Mouse (Mus musculus): ENCODE measurements around the gene Cars2. TPM values are rescaled to one million over a fixed set of nuclear protein-coding genes. Genes with fewer than 3 reads are reported as not detected.
"Not testable (repeated sequence)": the region's sequence is repeated elsewhere in the genome, so short reads cannot be mapped to it uniquely, and the experiment has no call there.

The Cars2 gene
- polyA plus RNA-seq, 1 experiment from 2014 or later, result 22.6 TPM

DNA sequence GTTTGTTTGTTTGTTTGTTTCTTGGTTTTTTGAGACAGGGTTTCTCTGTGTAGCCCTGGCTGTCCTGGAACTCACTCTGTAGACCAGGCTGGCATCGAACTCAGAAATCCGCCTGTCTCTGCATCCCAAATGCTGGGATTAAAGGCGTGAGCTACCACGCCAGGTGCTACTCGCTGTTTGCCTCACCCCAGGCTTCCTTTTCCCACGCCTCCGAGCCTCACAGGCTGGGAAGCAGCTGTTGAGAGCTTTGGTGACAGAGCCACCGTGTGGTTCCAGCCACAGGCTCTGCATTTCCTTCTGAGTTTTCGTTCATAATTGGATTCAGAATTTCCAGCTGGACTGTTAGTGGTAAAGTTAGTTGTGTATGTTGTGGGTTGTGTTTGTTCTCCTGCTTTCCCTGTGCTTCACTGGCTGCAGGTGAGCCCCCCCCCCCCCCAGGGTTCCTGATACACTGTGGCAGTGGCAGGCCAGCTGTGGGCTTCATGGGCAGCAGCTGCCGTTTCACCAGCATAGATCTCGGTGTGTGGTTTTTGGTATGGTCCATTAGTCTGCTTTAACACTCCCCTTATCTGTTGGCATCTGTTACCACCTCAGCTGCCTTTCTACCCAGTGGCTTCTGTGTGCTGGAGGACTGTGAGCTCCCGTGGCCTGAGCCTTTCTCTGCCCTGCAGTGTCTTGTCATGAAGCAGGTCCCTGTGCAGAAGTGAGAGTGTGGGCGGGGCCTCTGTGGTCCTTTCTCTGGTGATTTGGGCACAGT, 46.9 kb downstream of the Cars2 start:
- no peak overlapping the region for H3K9ac ChIP-seq
- WGBS, result 85% methylated on average over 13 of the region's 13 CpGs
- H3K36me3 ChIP-seq (ENCODE audit: poor library complexity, severe bottlenecking), result peaks cover 64% of the 10 kb centered on the region
- H3K27ac ChIP-seq, result no peak overlapping the region
- no peak for ATAC-seq
- H3K4me2 ChIP-seq, result no peak overlapping the region
- H3K4me1 ChIP-seq, result peaks cover 12% of the 10 kb centered on the region
- H3K27me3 ChIP-seq, result no peaks in the 10 kb centered on the region
- no peak overlapping the region for H3K4me3 ChIP-seq
- H3K9me3 ChIP-seq (replicated peaks), result no peaks in the 10 kb centered on the region

DNA sequence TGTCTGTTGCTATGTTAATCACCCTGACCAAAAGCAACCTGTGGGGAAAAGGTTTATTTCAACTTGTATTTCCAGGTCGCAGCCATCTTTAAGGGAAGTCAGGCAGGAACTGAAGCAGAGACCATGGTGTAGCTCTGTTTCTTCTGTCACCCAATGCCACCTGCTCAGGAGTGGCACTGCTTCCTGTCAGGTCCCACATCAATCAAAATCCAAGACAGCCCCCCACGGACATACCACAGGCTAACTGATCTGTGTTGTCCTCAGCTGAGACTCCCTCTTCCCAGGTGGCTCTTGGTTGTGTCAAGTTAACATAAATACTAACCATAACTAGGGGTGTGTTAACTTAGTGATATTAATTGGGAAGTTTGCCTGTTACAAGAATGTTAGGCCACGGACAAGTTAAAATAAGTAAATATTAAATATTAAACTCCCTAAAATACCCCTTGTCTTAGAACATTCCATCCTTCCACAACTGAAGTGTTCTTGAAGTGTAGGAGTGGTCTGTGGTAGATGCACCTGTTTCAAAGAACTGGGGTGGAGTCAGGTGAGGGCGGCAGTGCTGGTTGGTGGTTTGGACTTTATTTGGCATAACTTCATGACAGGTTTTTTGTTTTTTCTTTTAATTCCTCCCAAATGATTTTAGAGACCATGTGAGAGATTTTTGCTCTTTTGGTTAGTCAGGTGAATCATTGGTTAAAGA, 51.6 kb downstream of the Cars2 start:
- peaks cover 14% of the 10 kb centered on the region for H3K27me3 ChIP-seq
- no peak overlapping the region for H3K27ac ChIP-seq
- no peaks in the 10 kb centered on the region for H3K9me3 ChIP-seq (replicated peaks)
- no peak overlapping the region; the same call in 1 of the 2 replicates for H3K4me2 ChIP-seq
- ATAC-seq, result no peak
- 96% methylated on average over 4 of the region's 4 CpGs for WGBS
- peaks cover 17% of the 10 kb centered on the region for H3K36me3 ChIP-seq (ENCODE audit: poor library complexity, severe bottlenecking)
- peaks cover 27% of the 10 kb centered on the region for H3K4me1 ChIP-seq
- H3K4me3 ChIP-seq, result no peak overlapping the region; the same call in 1 of the 2 replicates
- H3K9ac ChIP-seq, result no peak overlapping the region

GRCm38 (mm10) chr8:11498281-11498680, 52.3 kb downstream of the Cars2 start:
- H3K4me1 ChIP-seq, result peaks cover 27% of the 10 kb centered on the region
- no peaks in the 10 kb centered on the region for H3K9me3 ChIP-seq (replicated peaks)
- ATAC-seq, result no peak
- peak overlapping the region; percentile 93 for H3K4me3 ChIP-seq
- peak overlapping the region; percentile 88 for H3K9ac ChIP-seq
- 79% methylated on average over 12 of the region's 12 CpGs for WGBS
- H3K4me2 ChIP-seq, result peak overlapping the region; percentile 80
- H3K27me3 ChIP-seq, result peaks cover 14% of the 10 kb centered on the region
- peaks cover 11% of the 10 kb centered on the region for H3K36me3 ChIP-seq (ENCODE audit: poor library complexity, severe bottlenecking)
- H3K27ac ChIP-seq, result no peak overlapping the region

- Histone ChIP-seq H3K4me1 (peaks cover 27% of the 10 kb centered on the region), H3K9me3 (replicated peaks) (no peaks in the 10 kb centered on the region), H3K4me2 (peak within 1 kb of the TSS; percentile 80), H3K4me3 (peak within 1 kb of the TSS; percentile 93), H3K27ac (peak within 1 kb of the TSS; percentile 82), H3K36me3 (ENCODE audit: poor library complexity, severe bottlenecking) (peaks cover 2% of the 10 kb centered on the region; the same call in 1 of the 2 replicates), H3K27me3 (peaks cover 14% of the 10 kb centered on the region), H3K9ac (peak within 1 kb of the TSS; percentile 88)
- ATAC-seq, result peak; percentile 99
- 3% methylated on average over 73 of the region's 73 CpGs for WGBS
Measured at GRCm38 (mm10) chr8:11497017-11497990, 53.3 kb downstream of the Cars2 start, which contains the start of gene Naxd. Gene Naxd, plus strand, starts transcription at chr8:11497506.

DNA sequence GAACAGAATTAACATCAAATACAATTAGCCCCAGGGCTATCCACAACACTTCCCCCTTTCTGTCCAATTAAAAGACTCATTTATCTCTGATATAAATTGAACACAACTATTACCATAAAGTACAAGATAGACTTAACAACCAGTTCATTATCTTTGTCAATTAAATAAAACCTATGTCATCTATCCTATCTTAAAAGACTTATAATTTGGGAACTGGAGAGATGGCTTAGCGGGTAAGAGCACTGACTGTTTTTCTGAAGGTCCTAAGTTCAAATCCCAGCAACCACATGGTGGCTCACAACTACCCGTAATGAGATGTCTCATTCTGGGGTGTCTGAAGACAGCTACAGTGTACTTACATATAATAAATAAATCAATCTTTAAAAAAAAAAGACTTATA, 58.2 kb downstream of the Cars2 start:
- not testable (repeated sequence) for H3K4me2 ChIP-seq; ATAC-seq; H3K27ac ChIP-seq; H3K4me3 ChIP-seq; H3K9ac ChIP-seq; H3K4me1 ChIP-seq; H3K36me3 ChIP-seq (ENCODE audit: poor library complexity, severe bottlenecking); H3K9me3 ChIP-seq (replicated peaks)
- 88% methylated on average over 2 of the region's 2 CpGs for WGBS
- H3K27me3 ChIP-seq, result peaks cover 35% of the 10 kb centered on the region

DNA sequence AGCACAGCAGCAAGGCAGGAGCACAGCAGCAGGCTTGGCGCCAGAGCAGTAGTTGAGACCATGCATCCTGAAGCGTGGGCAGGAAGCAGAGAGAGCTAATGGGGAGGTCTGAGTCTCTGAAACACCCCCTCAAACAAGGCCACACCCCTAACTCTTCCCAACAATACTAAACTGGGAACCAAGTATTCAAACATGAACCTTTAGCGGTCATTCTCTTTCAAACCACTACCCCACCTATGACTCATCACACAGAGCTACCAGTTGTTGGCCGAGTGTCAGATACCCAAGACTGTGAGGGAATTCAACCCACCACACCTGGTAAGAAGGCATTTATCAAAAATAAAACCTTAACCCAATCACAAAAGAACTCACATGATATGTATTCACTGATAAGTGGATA, 63.4 kb downstream of the Cars2 start:
- Histone ChIP-seq H3K9me3 (replicated peaks) (no peaks in the 10 kb centered on the region), H3K4me1 (no peaks in the 10 kb centered on the region), H3K4me3 (no peak overlapping the region), H3K9ac (no peak overlapping the region), H3K36me3 (ENCODE audit: poor library complexity, severe bottlenecking) (no peaks in the 10 kb centered on the region), H3K27me3 (peaks cover 27% of the 10 kb centered on the region), H3K4me2 (no peak overlapping the region), H3K27ac (no peak overlapping the region)
- no peak for ATAC-seq
- WGBS, result 73% methylated on average over 4 of the region's 4 CpGs

DNA sequence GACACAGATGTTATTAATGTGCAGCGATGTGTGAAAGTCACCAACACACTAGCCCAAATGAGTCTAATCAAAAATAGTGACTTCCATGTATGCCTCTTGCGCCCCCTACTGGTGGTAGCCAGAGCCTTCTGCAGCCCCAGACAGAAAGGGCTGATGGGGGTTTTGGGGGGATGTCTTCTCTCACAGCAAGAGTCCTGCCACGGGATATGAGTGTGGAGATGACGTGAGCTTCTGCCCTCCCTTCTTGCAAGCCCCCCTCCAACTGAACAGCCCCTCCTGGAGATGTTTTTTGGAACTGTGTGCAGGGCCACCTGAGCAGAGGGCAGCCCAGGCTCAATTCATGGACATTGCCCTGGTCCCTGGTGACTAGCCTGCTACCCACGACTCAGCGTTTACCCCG, 64.4 kb downstream of the Cars2 start:
- Histone ChIP-seq H3K9me3 (replicated peaks) (no peaks in the 10 kb centered on the region), H3K27ac (no peak overlapping the region), H3K4me1 (no peaks in the 10 kb centered on the region), H3K36me3 (ENCODE audit: poor library complexity, severe bottlenecking) (no peaks in the 10 kb centered on the region), H3K9ac (no peak overlapping the region), H3K4me3 (no peak overlapping the region), H3K27me3 (peaks cover 31% of the 10 kb centered on the region), H3K4me2 (no peak overlapping the region)
- 26% methylated on average over 7 of the region's 7 CpGs for WGBS
- peak; percentile 48; the same call in 1 of the 2 replicates for ATAC-seq

DNA sequence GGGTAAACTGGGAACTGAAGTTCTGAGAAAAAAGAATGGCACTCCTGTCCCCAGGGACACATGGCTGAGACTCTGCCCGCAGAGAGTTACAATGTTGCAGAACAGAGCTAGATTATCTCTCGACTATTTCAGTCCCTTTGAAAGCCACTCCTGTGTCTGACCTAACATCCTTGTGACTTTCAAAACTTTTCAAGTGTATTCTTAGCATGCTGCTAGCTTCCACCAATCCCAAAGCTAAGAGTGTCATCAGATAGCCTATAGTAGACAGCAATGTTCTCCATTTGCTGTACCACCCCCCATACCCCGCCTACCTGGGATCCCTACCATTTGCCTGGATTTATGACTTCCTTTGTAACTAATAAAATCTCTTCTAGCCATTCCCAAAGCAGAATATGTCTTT, 68.0 kb downstream of the Cars2 start:
- no peak for ATAC-seq
- Histone ChIP-seq H3K4me2 (no peak overlapping the region), H3K4me1 (peaks cover 15% of the 10 kb centered on the region), H3K9me3 (replicated peaks) (no peaks in the 10 kb centered on the region), H3K4me3 (no peak overlapping the region), H3K27me3 (peaks cover 51% of the 10 kb centered on the region), H3K27ac (no peak overlapping the region), H3K36me3 (ENCODE audit: poor library complexity, severe bottlenecking) (no peaks in the 10 kb centered on the region), H3K9ac (no peak overlapping the region)
- WGBS, result 74% methylated on average over 3 of the region's 3 CpGs

DNA sequence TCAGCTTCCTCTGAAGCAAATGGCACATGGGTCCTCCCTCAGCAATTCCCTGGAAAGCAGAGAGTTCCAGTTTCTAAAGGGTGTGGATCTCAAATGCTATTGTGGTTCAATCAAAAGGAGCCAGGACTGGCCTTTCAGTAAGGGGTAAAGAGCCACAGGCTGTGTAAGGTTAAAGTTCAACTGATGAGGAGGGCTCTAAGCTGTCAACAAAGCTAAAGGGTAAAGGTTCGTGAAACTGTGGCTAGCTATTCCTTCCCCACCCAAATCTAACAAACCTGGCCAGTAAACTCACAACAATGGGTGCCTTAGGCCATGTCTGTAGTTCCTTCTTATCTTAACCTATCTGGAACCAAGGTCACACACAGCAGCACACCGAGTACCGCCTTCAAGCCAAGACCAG, 68.7 kb downstream of the Cars2 start:
- Histone ChIP-seq H3K27ac (no peak overlapping the region), H3K36me3 (ENCODE audit: poor library complexity, severe bottlenecking) (no peaks in the 10 kb centered on the region), H3K9me3 (replicated peaks) (no peaks in the 10 kb centered on the region), H3K27me3 (peaks cover 54% of the 10 kb centered on the region), H3K4me1 (peaks cover 20% of the 10 kb centered on the region), H3K4me3 (no peak overlapping the region), H3K4me2 (no peak overlapping the region), H3K9ac (no peak overlapping the region)
- ATAC-seq, result no peak
- 63% methylated on average over 3 of the region's 3 CpGs for WGBS

DNA sequence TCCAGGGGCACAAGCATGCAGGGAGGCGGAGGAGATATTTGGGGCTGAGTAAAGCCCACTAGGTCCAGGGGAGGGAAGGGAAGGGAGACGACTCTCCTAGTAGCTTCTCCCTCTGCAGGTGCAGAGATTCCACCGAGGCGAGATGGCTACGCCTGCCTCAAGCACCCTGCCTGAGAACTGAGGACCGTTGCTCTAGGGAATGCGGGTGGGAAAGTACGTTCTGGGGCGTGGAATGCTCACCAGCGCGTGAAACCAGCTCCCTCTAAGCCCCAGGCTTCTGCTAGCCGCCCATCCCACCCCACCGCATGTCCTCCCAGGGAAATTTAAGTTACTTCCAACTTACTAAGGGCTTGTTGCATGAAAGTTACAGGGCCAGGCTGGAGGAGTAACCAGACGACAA, 71.0 kb downstream of the Cars2 start:
- ATAC-seq, result no peak
- H3K27me3 ChIP-seq, result peaks cover 75% of the 10 kb centered on the region
- peaks cover 27% of the 10 kb centered on the region for H3K4me1 ChIP-seq
- H3K27ac ChIP-seq, result no peak overlapping the region
- WGBS, result 8% methylated on average over 14 of the region's 14 CpGs
- H3K9me3 ChIP-seq (replicated peaks), result no peaks in the 10 kb centered on the region
- no peak overlapping the region for H3K9ac ChIP-seq
- H3K4me3 ChIP-seq, result no peak overlapping the region
- no peaks in the 10 kb centered on the region for H3K36me3 ChIP-seq (ENCODE audit: poor library complexity, severe bottlenecking)
- no peak overlapping the region for H3K4me2 ChIP-seq

DNA sequence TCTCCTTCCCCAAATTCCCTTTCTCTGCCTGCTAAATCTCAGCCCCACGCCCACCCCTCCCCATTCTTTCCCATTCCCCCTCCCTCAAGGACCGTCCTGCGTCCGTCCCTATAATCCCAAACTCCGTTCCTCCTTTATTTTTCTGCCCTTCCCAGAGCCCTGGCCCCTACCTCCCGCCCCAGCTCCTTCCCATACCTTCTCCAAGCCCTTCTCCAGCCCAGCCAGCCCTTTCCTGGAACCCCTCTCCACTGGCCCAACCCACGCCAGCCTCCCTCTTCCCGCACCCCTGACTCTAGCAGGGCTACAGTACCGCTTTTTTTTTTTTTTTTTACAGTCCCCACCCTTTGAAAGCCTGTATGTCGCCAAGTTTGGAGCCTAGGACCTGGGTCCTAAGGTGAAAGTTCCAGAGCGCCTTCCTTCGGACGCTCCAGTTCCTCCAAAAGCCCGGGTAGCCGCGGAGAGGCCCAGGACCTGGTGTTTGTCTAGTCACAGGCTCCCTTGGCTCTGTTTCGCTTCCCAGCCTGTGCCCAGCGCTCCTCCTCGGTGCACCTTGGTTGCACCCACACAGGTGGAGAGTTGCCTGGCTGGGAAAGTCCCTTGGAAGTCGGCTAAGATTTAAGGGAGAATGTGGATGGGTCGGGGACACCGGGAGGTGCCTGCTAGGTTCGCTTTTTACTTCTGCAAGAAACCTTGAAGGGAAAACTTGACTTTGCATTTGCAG, 71.6 kb downstream of the Cars2 start:
- ATAC-seq, result peak; percentile 40
- 2% methylated on average over 23 of the region's 23 CpGs for WGBS
- Histone ChIP-seq H3K27me3 (peaks cover 81% of the 10 kb centered on the region), H3K9me3 (replicated peaks) (no peaks in the 10 kb centered on the region), H3K9ac (no peak overlapping the region), H3K36me3 (ENCODE audit: poor library complexity, severe bottlenecking) (no peaks in the 10 kb centered on the region), H3K27ac (no peak overlapping the region), H3K4me2 (peak overlapping the region; percentile 98), H3K4me3 (peak overlapping the region; percentile 50), H3K4me1 (peaks cover 27% of the 10 kb centered on the region)
